Mouse (Mus musculus) MEL (cell line): ENCODE measurements around the gene Qrich1.

Source experiments
- CHD2 ChIP-seq: IDR thresholded peaks from 2 replicates; pipeline ENCODE4 v1.6.1; 2011; ENCODE audit warnings: low read length, improper control_type of control experiment
- CTCF ChIP-seq, 3 experiments: IDR thresholded peaks in 2 of 3; conservative IDR thresholded peaks in 1 of 3; 2 replicates each; pipeline ENCODE4 v1.5.1; 2011 to 2012; ENCODE audit warnings: low read length in 3 of 3, low read depth in 2 of 3, mild to moderate bottlenecking in 2 of 3, improper control_type of control experiment in 1 of 3, inconsistent platforms in 1 of 3, mixed read lengths in 1 of 3, moderate library complexity in 1 of 3; ENCODE audit not compliant: control insufficient read depth in 1 of 3, insufficient read depth in 1 of 3, poor library complexity in 1 of 3, severe bottlenecking in 1 of 3
- EP300 ChIP-seq, 2 experiments: IDR thresholded peaks; 2 replicates each; pipeline ENCODE4 v1.6.1; 2011; ENCODE audit warnings: improper control_type of control experiment in 2 of 2, low read length in 2 of 2, low read depth in 1 of 2, mild to moderate bottlenecking in 1 of 2
- JUND ChIP-seq: IDR thresholded peaks from 2 replicates; pipeline ENCODE4 v1.6.1; 2011; ENCODE audit warnings: low read depth, mild to moderate bottlenecking, improper control_type of control experiment, low read length
- MAFK ChIP-seq: IDR thresholded peaks from 2 replicates; pipeline ENCODE4 v1.6.1; 2011; ENCODE audit warnings: low read depth, mild to moderate bottlenecking, low read length, improper control_type of control experiment, borderline replicate concordance
- MAX ChIP-seq: IDR thresholded peaks from 2 replicates; pipeline ENCODE4 v1.6.1; 2011; ENCODE audit warnings: low read length, improper control_type of control experiment
- MYC ChIP-seq: IDR thresholded peaks from 2 replicates; pipeline ENCODE4 v1.6.1; 2011; ENCODE audit warnings: low read depth, mild to moderate bottlenecking, low read length, improper control_type of control experiment, moderate library complexity
- POLR2A ChIP-seq, 2 experiments: IDR thresholded peaks; 2 replicates each; pipeline ENCODE4 v1.6.1; 2011 to 2012; ENCODE audit warnings: low read length in 2 of 2, mild to moderate bottlenecking in 2 of 2, control low read depth in 1 of 2, improper control_type of control experiment in 1 of 2, low read depth in 1 of 2, moderate library complexity in 1 of 2; ENCODE audit not compliant: control insufficient read depth in 1 of 2, insufficient read depth in 1 of 2, poor library complexity in 1 of 2
- RAD21 ChIP-seq: IDR thresholded peaks from 2 replicates; pipeline ENCODE4 v1.6.1; 2011; ENCODE audit warnings: mild to moderate bottlenecking, low read depth, low read length, improper control_type of control experiment
- RCOR1 ChIP-seq: IDR thresholded peaks from 2 replicates; pipeline ENCODE4 v1.6.1; 2012; ENCODE audit warnings: low read depth, mild to moderate bottlenecking, inconsistent platforms, low read length, improper control_type of control experiment
- SIN3A ChIP-seq: IDR thresholded peaks from 2 replicates; pipeline ENCODE4 v1.6.1; 2012; ENCODE audit warnings: low read length, improper control_type of control experiment, inconsistent platforms
- USF2 ChIP-seq, 2 experiments: IDR thresholded peaks; 2 replicates each; pipeline ENCODE4 v1.6.1; 2011 to 2012; ENCODE audit warnings: improper control_type of control experiment in 2 of 2, low read length in 2 of 2, borderline replicate concordance in 1 of 2, inconsistent platforms in 1 of 2, low read depth in 1 of 2, mild to moderate bottlenecking in 1 of 2; ENCODE audit not compliant: insufficient read depth in 1 of 2
- ZKSCAN1 ChIP-seq: IDR thresholded peaks from 2 replicates; pipeline ENCODE4 v1.6.1; 2012; ENCODE audit warnings: low read depth, mild to moderate bottlenecking, inconsistent platforms, low read length, improper control_type of control experiment, moderate library complexity
- ZNF384 ChIP-seq: IDR thresholded peaks from 2 replicates; pipeline ENCODE4 v1.6.1; 2012; ENCODE audit warnings: low read depth, mild to moderate bottlenecking, inconsistent platforms, low read length, improper control_type of control experiment

DNA sequence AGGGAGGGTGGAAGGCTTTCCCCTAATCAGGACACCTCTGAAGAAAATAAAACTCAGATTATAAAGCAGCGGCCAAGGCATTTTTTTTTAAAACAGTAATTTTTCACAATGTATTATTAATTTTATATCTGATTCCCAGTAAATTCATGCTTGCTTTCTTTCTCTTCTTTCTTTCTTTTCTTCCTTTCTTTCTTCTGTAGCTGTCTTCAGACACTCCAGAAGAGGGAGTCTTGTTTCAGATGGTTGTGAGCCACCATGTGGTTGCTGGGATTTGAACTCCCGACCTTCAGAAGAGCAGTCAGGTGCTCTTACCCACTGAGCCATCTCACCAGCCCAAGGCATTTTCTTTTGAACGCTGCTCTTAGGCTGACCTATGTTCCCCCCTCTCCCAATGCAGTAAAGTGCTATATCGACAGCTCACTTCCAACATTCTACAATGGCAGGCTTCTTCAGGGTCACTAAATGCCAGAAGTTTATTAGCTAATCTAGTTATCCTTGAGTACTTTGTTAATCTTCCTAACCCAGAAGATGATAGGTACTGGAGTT lies 82.5 kb downstream of the Qrich1 start:
- no peak for TF ChIP-seq CTCF (IDR thresholded peaks at IDR 0.05 in 2 of 3, conservative IDR thresholded peaks at IDR 0.05 in 1 of 3; ENCODE audit: control insufficient read depth in 1 of 3, insufficient read depth in 1 of 3, low read depth in 2 of 3, low read length in 3 of 3, poor library complexity in 1 of 3, severe bottlenecking in 1 of 3)
- TF ChIP-seq MYC = no peak
- TF ChIP-seq RAD21 = no peak
- TF ChIP-seq RCOR1 = no peak
- no peak for TF ChIP-seq JUND
- TF ChIP-seq POLR2A (IDR thresholded peaks at IDR 0.05; ENCODE audit: control insufficient read depth in 1 of 2, insufficient read depth in 1 of 2, low read depth in 1 of 2, low read length in 2 of 2, poor library complexity in 1 of 2) = no peak
- no peak for TF ChIP-seq CHD2
- no peak for TF ChIP-seq ZNF384
- no peak for TF ChIP-seq EP300 (IDR thresholded peaks at IDR 0.05; ENCODE audit: low read depth in 1 of 2, low read length in 2 of 2)
- no peak for TF ChIP-seq ZKSCAN1
- no peak for TF ChIP-seq MAX
- TF ChIP-seq SIN3A = no peak
- no peak for TF ChIP-seq USF2 (IDR thresholded peaks at IDR 0.05; ENCODE audit: borderline replicate concordance in 1 of 2, insufficient read depth in 1 of 2, low read depth in 1 of 2, low read length in 2 of 2)
- no peak for TF ChIP-seq MAFK
